Mouse (Mus musculus) MEL (cell line): ENCODE results near the gene Tbc1d5. TPM values are rescaled to one million over a fixed set of nuclear protein-coding genes. Genes with fewer than 3 reads are reported as not detected.

Experiments
- DNase-seq: peaks from one replicate; pipeline ENCODE4 v3.0.0; 2011; ENCODE audit warnings: low read depth, low spot score
- H3K27ac ChIP-seq: 2 replicates; pipeline ENCODE4 v1.5.1; 2012; ENCODE audit warnings: low read depth, mild to moderate bottlenecking, control low read depth, low read length, moderate library complexity; ENCODE audit not compliant: control insufficient read depth
- H3K27me3 ChIP-seq, 2 experiments: fragments of 150-350 bp in 1 of 2; sonication (generic) in 1 of 2; 2 replicates each; pipeline ENCODE4 v1.6.1; 2012; ENCODE audit warnings: low read length in 2 of 2, mild to moderate bottlenecking in 2 of 2, improper control_type of control experiment in 1 of 2, moderate library complexity in 1 of 2; ENCODE audit not compliant: insufficient read depth in 2 of 2, control insufficient read depth in 1 of 2
- H3K36me3 ChIP-seq, 2 experiments: 2 replicates each; pipeline ENCODE4 v1.6.1; 2012 to 2014; ENCODE audit warnings: low read length in 2 of 2, improper control_type of control experiment in 1 of 2, inconsistent platforms in 1 of 2, mild to moderate bottlenecking in 1 of 2; ENCODE audit not compliant: insufficient read depth in 2 of 2, control insufficient read depth in 1 of 2
- H3K4me1 ChIP-seq, 2 experiments: fragments of 150-350 bp in 1 of 2; sonication (generic) in 1 of 2; 2 replicates each; pipeline ENCODE4 v1.6.1; 2012; ENCODE audit warnings: low read length in 2 of 2, improper control_type of control experiment in 1 of 2, mild to moderate bottlenecking in 1 of 2; ENCODE audit not compliant: insufficient read depth in 2 of 2, control insufficient read depth in 1 of 2
- H3K4me3 ChIP-seq, 2 experiments: fragments of 150-350 bp in 1 of 2; sonication (generic) in 1 of 2; 2 replicates each; pipeline ENCODE4 v1.5.1; 2012; ENCODE audit warnings: low read depth in 2 of 2, low read length in 2 of 2, mild to moderate bottlenecking in 2 of 2, moderate library complexity in 2 of 2, control low read depth in 1 of 2, improper control_type of control experiment in 1 of 2; ENCODE audit not compliant: control insufficient read depth in 1 of 2, insufficient read depth in 1 of 2
- H3K79me2 ChIP-seq: 2 replicates; pipeline ENCODE4 v1.6.1; 2012; ENCODE audit warnings: mild to moderate bottlenecking, low read length, moderate library complexity; ENCODE audit not compliant: control insufficient read depth, poor library complexity, insufficient read depth
- H3K9ac ChIP-seq: 2 replicates; pipeline ENCODE4 v1.6.1; 2012; ENCODE audit warnings: low read depth, mild to moderate bottlenecking, control low read depth, low read length, moderate library complexity; ENCODE audit not compliant: control insufficient read depth, poor library complexity, severe bottlenecking
- H3K9me3 ChIP-seq: fragments of 150-350 bp; sonication (generic); replicated peaks from 2 replicates; pipeline ENCODE4 v1.6.1; 2012; ENCODE audit warnings: mild to moderate bottlenecking, low read length, improper control_type of control experiment, moderate library complexity; ENCODE audit not compliant: insufficient read depth
- CHD2 ChIP-seq: IDR thresholded peaks from 2 replicates; pipeline ENCODE4 v1.6.1; 2011; ENCODE audit warnings: low read length, improper control_type of control experiment
- CTCF ChIP-seq, 3 experiments: IDR thresholded peaks in 2 of 3; conservative IDR thresholded peaks in 1 of 3; 2 replicates each; pipeline ENCODE4 v1.5.1; 2011 to 2012; ENCODE audit warnings: low read length in 3 of 3, low read depth in 2 of 3, mild to moderate bottlenecking in 2 of 3, improper control_type of control experiment in 1 of 3, inconsistent platforms in 1 of 3, mixed read lengths in 1 of 3, moderate library complexity in 1 of 3; ENCODE audit not compliant: control insufficient read depth in 1 of 3, insufficient read depth in 1 of 3, poor library complexity in 1 of 3, severe bottlenecking in 1 of 3
- ETS1 ChIP-seq: IDR thresholded peaks from 2 replicates; pipeline ENCODE4 v1.6.1; 2012; ENCODE audit warnings: low read depth, mild to moderate bottlenecking, inconsistent platforms, low read length, improper control_type of control experiment, moderate library complexity
- GABPA ChIP-seq: IDR thresholded peaks from 2 replicates; pipeline ENCODE4 v1.6.1; 2012; ENCODE audit warnings: low read depth, mild to moderate bottlenecking, inconsistent platforms, low read length, improper control_type of control experiment, moderate library complexity
- KAT2A ChIP-seq: conservative IDR thresholded peaks from 2 replicates; pipeline ENCODE4 v1.6.1; 2012; ENCODE audit warnings: low read depth, low read length, improper control_type of control experiment, inconsistent platforms
- MAFK ChIP-seq: IDR thresholded peaks from 2 replicates; pipeline ENCODE4 v1.6.1; 2011; ENCODE audit warnings: low read depth, mild to moderate bottlenecking, low read length, improper control_type of control experiment, borderline replicate concordance
- MAX ChIP-seq: IDR thresholded peaks from 2 replicates; pipeline ENCODE4 v1.6.1; 2011; ENCODE audit warnings: low read length, improper control_type of control experiment
- MAZ ChIP-seq: IDR thresholded peaks from 2 replicates; pipeline ENCODE4 v1.6.1; 2012; ENCODE audit warnings: low read depth, mild to moderate bottlenecking, inconsistent platforms, low read length, improper control_type of control experiment
- MEF2A ChIP-seq: IDR thresholded peaks from 2 replicates; pipeline ENCODE4 v1.6.1; 2014; ENCODE audit warnings: low read depth, mild to moderate bottlenecking, inconsistent platforms, low read length, improper control_type of control experiment; ENCODE audit not compliant: poor library complexity, insufficient replicate concordance, severe bottlenecking; ENCODE audit errors: extremely low read depth
- MXI1 ChIP-seq: IDR thresholded peaks from 2 replicates; pipeline ENCODE4 v1.6.1; 2011; ENCODE audit warnings: mild to moderate bottlenecking, low read depth, low read length, improper control_type of control experiment
- MYB ChIP-seq: IDR thresholded peaks from 2 replicates; pipeline ENCODE4 v1.6.1; 2011; ENCODE audit warnings: mild to moderate bottlenecking, low read depth, low read length, improper control_type of control experiment
- NELFE ChIP-seq: IDR thresholded peaks from 2 replicates; pipeline ENCODE4 v1.6.1; 2011; ENCODE audit warnings: low read depth, low read length, improper control_type of control experiment
- NRF1 ChIP-seq: IDR thresholded peaks from 2 replicates; pipeline ENCODE4 v1.6.1; 2014; ENCODE audit warnings: low read depth, mild to moderate bottlenecking, inconsistent platforms, low read length, improper control_type of control experiment, moderate library complexity; ENCODE audit not compliant: poor library complexity, insufficient read depth, severe bottlenecking
- POLR2A ChIP-seq, 2 experiments: IDR thresholded peaks; 2 replicates each; pipeline ENCODE4 v1.6.1; 2011 to 2012; ENCODE audit warnings: low read length in 2 of 2, mild to moderate bottlenecking in 2 of 2, control low read depth in 1 of 2, improper control_type of control experiment in 1 of 2, low read depth in 1 of 2, moderate library complexity in 1 of 2; ENCODE audit not compliant: control insufficient read depth in 1 of 2, insufficient read depth in 1 of 2, poor library complexity in 1 of 2
- RAD21 ChIP-seq: IDR thresholded peaks from 2 replicates; pipeline ENCODE4 v1.6.1; 2011; ENCODE audit warnings: mild to moderate bottlenecking, low read depth, low read length, improper control_type of control experiment
- RCOR1 ChIP-seq: IDR thresholded peaks from 2 replicates; pipeline ENCODE4 v1.6.1; 2012; ENCODE audit warnings: low read depth, mild to moderate bottlenecking, inconsistent platforms, low read length, improper control_type of control experiment
- TAL1 ChIP-seq: IDR thresholded peaks from 2 replicates; pipeline ENCODE4 v1.6.1; 2012; ENCODE audit warnings: mild to moderate bottlenecking, inconsistent platforms, low read length, moderate library complexity, mixed read lengths
- UBTF ChIP-seq: IDR thresholded peaks from 2 replicates; pipeline ENCODE4 v1.6.1; 2012; ENCODE audit warnings: low read depth, mild to moderate bottlenecking, inconsistent platforms, low read length, improper control_type of control experiment, moderate library complexity, borderline replicate concordance; ENCODE audit not compliant: insufficient read depth
- ZC3H11A ChIP-seq: IDR thresholded peaks from 2 replicates; pipeline ENCODE4 v1.6.1; 2012; ENCODE audit warnings: low read depth, mild to moderate bottlenecking, inconsistent platforms, low read length, improper control_type of control experiment
- ZKSCAN1 ChIP-seq: IDR thresholded peaks from 2 replicates; pipeline ENCODE4 v1.6.1; 2012; ENCODE audit warnings: low read depth, mild to moderate bottlenecking, inconsistent platforms, low read length, improper control_type of control experiment, moderate library complexity
- ZNF384 ChIP-seq: IDR thresholded peaks from 2 replicates; pipeline ENCODE4 v1.6.1; 2012; ENCODE audit warnings: low read depth, mild to moderate bottlenecking, inconsistent platforms, low read length, improper control_type of control experiment
- polyA plus RNA-seq, 2 experiments: library from polyadenylated mRNA; stranded (reverse) in 1 of 2; unstranded in 1 of 2; fragments of >175 nt in 1 of 2; fragments of >200 nt in 1 of 2; gene quantifications; 2 replicates each; pipeline versions ENCODE4 v1.2.1 to v1.2.4; 2012; ENCODE audit warnings: low replicate concordance in 2 of 2, low read depth in 1 of 2; ENCODE audit not compliant: insufficient read length in 2 of 2, insufficient read depth in 1 of 2, missing spikeins in 1 of 2
- total RNA-seq: library from RNA; depleted of rRNA; stranded (reverse); fragments of 300-350 nt; gene quantifications from 2 replicates; pipeline ENCODE4 v1.2.3, GENCODE M21; 2012

Gene Tbc1d5
- total and polyA plus RNA-seq, 3 experiments = 5.4 to 116 (median 8.2) TPM

DNA sequence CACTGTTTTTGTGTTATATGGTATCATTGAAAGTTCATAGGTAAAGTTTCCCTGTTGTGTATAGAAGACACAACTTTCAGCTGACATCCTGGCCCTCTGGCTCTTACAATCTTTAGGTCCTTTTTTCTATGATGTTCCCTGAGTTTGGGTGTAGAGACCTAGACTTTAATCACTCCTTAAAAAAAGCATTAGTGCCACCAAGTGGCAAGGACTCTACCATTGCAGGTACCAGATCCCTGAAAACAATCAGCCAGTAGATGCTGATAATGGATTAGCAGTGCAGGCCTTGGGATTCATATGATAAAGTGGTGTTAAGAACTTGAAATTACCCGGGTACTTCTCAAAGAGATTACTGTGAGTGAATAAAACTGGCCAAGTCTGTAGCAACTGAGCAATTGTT lies 207.0 kb downstream of the Tbc1d5 start (continued):
- TF ChIP-seq KAT2A (no peak), POLR2A (IDR thresholded peaks at IDR 0.05; ENCODE audit: control insufficient read depth in 1 of 2, insufficient read depth in 1 of 2, low read depth in 1 of 2, low read length in 2 of 2, poor library complexity in 1 of 2) (no peak), CTCF (IDR thresholded peaks at IDR 0.05 in 2 of 3, conservative IDR thresholded peaks at IDR 0.05 in 1 of 3; ENCODE audit: control insufficient read depth in 1 of 3, insufficient read depth in 1 of 3, low read depth in 2 of 3, low read length in 3 of 3, poor library complexity in 1 of 3, severe bottlenecking in 1 of 3) (peak in 2 of 3 experiments; percentile 7 to 62; a peak in 2 of 6 replicates), RAD21 (peak; percentile 62)

DNA sequence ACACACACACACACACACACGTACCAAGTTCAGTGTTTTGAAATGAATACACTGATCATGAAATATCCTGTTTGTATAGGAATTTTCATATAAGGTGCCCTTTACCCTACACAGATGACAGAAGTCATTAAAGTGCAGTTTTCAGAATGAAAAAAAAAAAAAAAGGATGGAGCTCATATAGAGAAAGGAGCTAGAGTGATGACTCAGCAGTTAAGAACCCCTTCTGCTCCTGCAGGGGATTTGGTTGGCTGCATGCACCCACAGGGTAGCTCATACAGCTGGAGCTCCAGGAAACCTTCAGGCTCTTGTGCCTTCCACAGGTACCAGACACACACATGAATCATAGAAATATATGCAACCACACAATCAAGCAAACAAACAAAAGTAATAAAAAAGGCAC lies 213.0 kb downstream of the Tbc1d5 start:
- no peaks in the 10 kb centered on the region for H3K79me2 ChIP-seq
- no peak overlapping the region for H3K4me3 ChIP-seq
- H3K4me1 ChIP-seq = no peaks in the 10 kb centered on the region
- H3K27me3 ChIP-seq = no peaks in the 10 kb centered on the region
- peaks cover 0 to 3% of the 10 kb centered on the region in 2 experiments; a peak in 1 of 4 replicates for H3K36me3 ChIP-seq
- no peak overlapping the region for H3K27ac ChIP-seq
- TF ChIP-seq MAFK = peak; percentile 41; the same call in 1 of the 2 replicates
- no peak for TF ChIP-seq NELFE
- no peak for TF ChIP-seq MXI1
- TF ChIP-seq POLR2A (IDR thresholded peaks at IDR 0.05; ENCODE audit: control insufficient read depth in 1 of 2, insufficient read depth in 1 of 2, low read depth in 1 of 2, low read length in 2 of 2, poor library complexity in 1 of 2) = no peak
- TF ChIP-seq RCOR1 = no peak
- no peak for TF ChIP-seq ZC3H11A
- TF ChIP-seq, all 39 proteins: peak for 1
- H3K9me3 ChIP-seq = no peaks in the 10 kb centered on the region
- H3K9ac ChIP-seq = no peak overlapping the region
- DNase-seq = no peak

DNA sequence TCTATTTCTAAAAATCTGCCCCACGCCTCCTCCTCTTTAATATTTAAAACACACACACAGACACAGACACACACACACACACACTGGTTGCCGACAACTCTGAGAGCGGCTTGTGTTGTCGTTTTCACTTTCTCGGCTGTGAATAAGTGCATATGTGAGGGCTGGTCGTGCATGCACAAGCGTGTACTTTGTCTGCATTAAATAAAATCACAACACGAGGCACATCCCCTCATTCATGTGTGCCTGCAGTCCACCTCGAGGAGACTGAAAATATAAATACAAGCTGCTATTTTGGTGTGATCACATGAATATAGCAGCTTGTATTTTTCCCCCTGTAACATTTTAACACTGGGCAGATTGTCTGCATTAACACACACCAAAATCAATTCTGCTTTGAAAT lies 224.8 kb downstream of the Tbc1d5 start:
- Histone ChIP-seq H3K79me2 (no peaks in the 10 kb centered on the region), H3K27me3 (no peaks in the 10 kb centered on the region), H3K4me1 (no peaks in the 10 kb centered on the region), H3K4me3 (no peak overlapping the region)
- TF ChIP-seq POLR2A (IDR thresholded peaks at IDR 0.05; ENCODE audit: control insufficient read depth in 1 of 2, insufficient read depth in 1 of 2, low read depth in 1 of 2, low read length in 2 of 2, poor library complexity in 1 of 2) (no peak), MYB (no peak), CTCF (IDR thresholded peaks at IDR 0.05 in 2 of 3, conservative IDR thresholded peaks at IDR 0.05 in 1 of 3; ENCODE audit: control insufficient read depth in 1 of 3, insufficient read depth in 1 of 3, low read depth in 2 of 3, low read length in 3 of 3, poor library complexity in 1 of 3, severe bottlenecking in 1 of 3) (no peak), MAFK (no peak), RAD21 (no peak), NRF1 (no peak), MEF2A (no peak), ZC3H11A (no peak), TAL1 (no peak), CHD2 (no peak), MAX (no peak), ETS1 (no peak), GABPA (no peak), KAT2A (no peak), MAZ (no peak), ZKSCAN1 (no peak), UBTF (no peak), ZNF384 (no peak)
- TF ChIP-seq, all 39 proteins: peak for 0
- Histone ChIP-seq H3K9ac (no peak overlapping the region), H3K27ac (no peak overlapping the region), H3K9me3 (no peaks in the 10 kb centered on the region), H3K36me3 (no peaks in the 10 kb centered on the region)
- DNase-seq = no peak
